Mouse (Mus musculus): ENCODE measurements around the gene Mfap5. TPM values are rescaled to one million over a fixed set of nuclear protein-coding genes. Genes with fewer than 3 reads are reported as not detected.

Mfap5 gene
- polyA plus RNA-seq, 1 experiment from 2014 or later = 32.0 TPM

Other genes starting within 250 kb of the Mfap5 start
- not detected in 2 replicates for gene Klrg1, start 223.0 kb upstream of the Mfap5 start, polyA plus RNA-seq (2015; fragmentation: Nextera tagmentation; extraction: Ambion mirVana)
- 74.0 and 81.7 TPM in 2 replicates for gene M6pr, start 197.1 kb upstream of the Mfap5 start, polyA plus RNA-seq (2015; fragmentation: Nextera tagmentation; extraction: Ambion mirVana)
- gene Phc1, start 165.3 kb upstream of the Mfap5 start, polyA plus RNA-seq (2015; fragmentation: Nextera tagmentation; extraction: Ambion mirVana) = 7.2 and 9.2 TPM in 2 replicates
- 1.6 and 2.4 TPM in 2 replicates for gene Rimklb, start 7.1 kb upstream of the Mfap5 start, polyA plus RNA-seq (2015; fragmentation: Nextera tagmentation; extraction: Ambion mirVana)
- gene Aicda, start 48.0 kb downstream of the Mfap5 start, polyA plus RNA-seq (2015; fragmentation: Nextera tagmentation; extraction: Ambion mirVana) = not detected in 2 replicates
- 4.6 and 5.0 TPM in 2 replicates for gene Apobec1, start 96.6 kb downstream of the Mfap5 start, polyA plus RNA-seq (2015; fragmentation: Nextera tagmentation; extraction: Ambion mirVana)
- gene Gdf3, start 104.2 kb downstream of the Mfap5 start, polyA plus RNA-seq (2015; fragmentation: Nextera tagmentation; extraction: Ambion mirVana) = 0.06 and 0.18 TPM in 2 replicates
- not detected in 2 replicates for gene Dppa3, start 120.6 kb downstream of the Mfap5 start, polyA plus RNA-seq (2015; fragmentation: Nextera tagmentation; extraction: Ambion mirVana)
- gene Nanog, start 201.6 kb downstream of the Mfap5 start, polyA plus RNA-seq (2015; fragmentation: Nextera tagmentation; extraction: Ambion mirVana) = 0.54 and 1.1 TPM in 2 replicates